Mouse (Mus musculus) C2C12 (cell line): ENCODE results near the gene Frmd6.

ENCODE experiments used
- CTCF ChIP-seq: IDR thresholded peaks from one replicate; pipeline ENCODE4 v1.5.1; 2011; ENCODE audit not compliant: control insufficient read depth, insufficient read depth, insufficient read length
- USF1 ChIP-seq: IDR thresholded peaks from one replicate; pipeline ENCODE4 v1.6.1; 2011; ENCODE audit warnings: low read depth, mild to moderate bottlenecking, control low read depth, moderate library complexity

DNA sequence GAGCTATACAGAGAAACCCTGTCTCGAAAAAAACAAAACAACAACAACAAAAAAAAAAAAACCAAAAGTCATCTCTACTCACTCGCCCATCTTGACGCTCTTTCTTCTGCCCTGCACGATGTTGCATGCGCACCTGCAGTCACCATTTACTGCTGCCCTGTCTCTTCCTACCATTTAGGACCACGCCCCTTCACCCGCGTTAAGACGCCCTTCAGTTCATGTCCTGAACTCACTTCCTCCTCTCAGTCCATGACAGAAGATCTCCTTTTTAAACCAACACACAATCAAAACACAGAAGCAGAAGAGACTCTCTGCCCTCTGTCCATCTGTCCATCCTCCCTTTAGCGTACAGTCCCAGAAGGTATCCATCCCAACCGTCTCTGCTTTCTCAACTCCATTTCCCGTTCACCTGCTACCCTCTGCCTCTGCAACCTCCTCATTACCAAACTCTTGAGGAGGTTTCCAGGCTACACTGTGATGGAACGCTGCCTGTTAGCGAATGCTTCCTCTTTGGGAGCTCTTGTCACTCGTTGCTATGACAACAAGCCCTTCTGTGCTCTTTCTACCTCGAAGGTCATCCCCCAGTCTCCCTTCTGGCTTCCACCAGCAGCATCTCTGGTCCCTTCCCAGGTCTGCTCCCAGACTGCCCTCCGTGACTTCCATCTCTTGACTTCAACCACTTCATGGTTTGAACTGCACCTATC, 86.5 kb downstream of the Frmd6 start:
- TF ChIP-seq USF1 (no peak), CTCF (no peak)
